Mouse (Mus musculus) layer of hippocampus, adult 2 months (tissue): ENCODE data around the gene Usp44. TPM values are rescaled to one million over a fixed set of nuclear protein-coding genes. Genes with fewer than 3 reads are reported as not detected.
"Not testable (repeated sequence)": the region's sequence is repeated elsewhere in the genome, so short reads cannot be mapped to it uniquely, and the experiment has no call there.

Source experiments
- DNase-seq, 2 experiments: peaks; one replicate each; pipeline ENCODE4 v3.0.0; 2022; ENCODE audit warnings: low spot score in 2 of 2
- H3K27ac ChIP-seq: fragments of 200-600 bp; 2 replicates; pipeline ENCODE4 v1.8.1; 2022
- H3K4me3 ChIP-seq: fragments of 200-600 bp; 2 replicates; pipeline ENCODE4 v1.8.1; 2022; ENCODE audit warnings: mild to moderate bottlenecking
- CTCF ChIP-seq: fragments of 200-600 bp; conservative IDR thresholded peaks from 2 replicates; pipeline ENCODE4 v1.8.1; 2022; ENCODE audit warnings: antibody characterized with exemption, mild to moderate bottlenecking, moderate library complexity
- total RNA-seq, 2 experiments: library from RNA; stranded (reverse); gene quantifications; 2 replicates each; pipeline ENCODE4 v1.2.3; 2021

Usp44 gene
- total RNA-seq, 2 experiments from 2014 or later, result not detected

DNA sequence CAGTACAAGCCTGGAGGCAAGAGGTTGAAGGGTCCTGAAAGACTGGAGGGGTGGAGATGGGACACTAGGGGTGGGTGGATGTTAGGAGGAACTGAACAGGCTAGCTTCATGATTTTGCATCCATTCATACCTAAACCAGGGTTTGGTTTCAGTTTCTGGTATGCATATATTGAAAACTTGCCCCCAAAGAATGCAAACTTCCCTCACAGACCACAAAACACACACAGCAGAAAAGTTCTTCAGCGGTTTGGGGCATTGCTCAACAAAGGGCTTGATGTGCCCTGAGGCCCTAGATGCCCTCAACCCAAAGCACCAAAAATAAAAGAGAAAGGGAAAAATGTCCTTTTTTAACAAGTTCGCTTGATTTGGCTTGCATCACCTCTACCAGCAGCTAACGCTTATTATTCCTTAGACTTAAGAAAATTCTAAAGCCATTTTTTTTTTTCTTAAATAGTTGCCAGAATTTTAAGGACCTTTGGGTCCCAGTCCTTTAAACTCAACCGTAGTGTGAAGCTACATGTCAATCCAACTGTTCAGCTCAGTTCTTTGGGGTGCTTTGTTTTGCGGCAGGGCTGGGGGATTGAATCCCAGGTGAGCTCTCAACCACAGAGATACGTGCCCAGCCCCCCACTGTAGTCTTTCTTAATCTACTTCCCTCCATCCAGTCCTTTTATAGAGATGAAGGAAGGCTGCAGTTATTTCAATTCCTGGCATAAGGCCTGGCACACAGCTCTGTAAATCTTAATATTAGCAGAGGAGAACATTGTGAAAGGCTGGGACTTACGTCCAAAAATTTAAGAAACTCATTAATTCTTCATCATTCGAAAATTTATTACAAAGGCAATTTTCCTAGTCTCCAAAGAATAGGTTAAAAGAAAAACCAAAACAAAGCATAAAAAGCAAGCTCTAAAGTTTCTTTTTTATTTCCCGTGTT lies 1.2 kb upstream of the Usp44 start:
- DNase-seq, result no peak

DNA sequence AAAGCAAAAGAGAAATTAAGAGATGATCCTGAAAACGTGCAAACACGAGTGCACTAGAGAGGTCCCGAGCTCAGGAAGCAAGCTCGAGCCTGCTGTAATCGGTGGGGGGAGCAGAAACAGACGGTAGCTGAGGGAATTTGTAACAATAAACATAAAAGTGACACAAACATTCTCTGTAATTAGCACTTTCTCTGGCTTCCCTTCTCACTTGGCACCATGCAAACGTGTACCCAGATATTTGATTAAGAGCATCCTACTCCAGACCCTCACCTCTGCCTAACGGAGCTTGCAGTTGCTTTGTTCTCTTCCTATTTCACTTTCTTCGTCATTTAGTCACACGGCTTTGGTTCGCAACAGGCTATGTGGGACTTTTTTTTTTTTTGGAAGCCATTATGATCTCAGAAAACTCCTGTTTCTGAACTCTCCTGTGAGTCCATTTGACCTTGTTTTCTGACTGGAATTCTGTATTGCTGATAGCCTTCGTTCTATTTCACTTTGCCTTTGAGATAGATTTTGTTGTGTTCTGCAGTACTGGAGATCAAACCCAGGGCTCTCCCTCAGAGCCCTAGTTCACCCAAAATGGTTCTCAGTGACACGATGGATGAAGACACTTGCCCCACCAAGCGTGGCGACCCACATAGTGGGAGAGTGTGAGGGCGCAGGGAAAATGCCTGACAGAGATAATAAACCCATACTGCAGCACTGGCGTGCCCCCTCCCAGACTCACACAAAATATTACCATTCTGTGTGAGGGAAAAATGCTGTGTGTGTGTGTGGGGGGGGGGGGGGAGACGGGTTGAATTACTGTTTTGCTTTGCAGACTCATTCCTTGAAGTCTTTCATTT lies 597 bp downstream of the Usp44 start:
- TF ChIP-seq CTCF, result no peak
- no peak overlapping the region for H3K27ac ChIP-seq
- no peak for DNase-seq
- no peak overlapping the region for H3K4me3 ChIP-seq

More for the DNA sequence above, 1.2 kb upstream of the Usp44 start:
- no peak for TF ChIP-seq CTCF
- Histone ChIP-seq H3K27ac (no peak overlapping the region), H3K4me3 (no peak overlapping the region)

DNA sequence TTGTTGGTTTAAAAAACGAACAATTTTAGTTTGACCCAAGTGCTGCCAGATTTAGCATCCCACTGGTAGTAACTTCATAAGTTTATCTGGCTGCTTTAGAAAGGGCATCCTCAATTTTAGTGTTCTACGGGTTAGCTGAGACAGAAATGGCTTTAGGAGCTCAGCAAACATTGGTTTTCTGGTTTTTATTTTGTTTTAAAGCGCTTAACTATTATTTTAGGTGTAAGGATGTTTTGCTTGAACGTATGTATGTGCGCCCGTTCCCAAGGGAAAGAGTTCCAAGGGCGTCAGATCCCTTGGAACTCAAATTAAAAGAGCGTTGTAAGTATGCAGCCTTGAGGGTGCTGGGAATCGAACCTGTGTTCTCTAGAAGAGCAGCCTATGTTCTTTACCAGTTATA lies 1.5 kb downstream of the Usp44 start:
- TF ChIP-seq CTCF, result no peak
- Histone ChIP-seq H3K4me3 (no peak overlapping the region), H3K27ac (no peak overlapping the region)
- DNase-seq, result no peak

DNA sequence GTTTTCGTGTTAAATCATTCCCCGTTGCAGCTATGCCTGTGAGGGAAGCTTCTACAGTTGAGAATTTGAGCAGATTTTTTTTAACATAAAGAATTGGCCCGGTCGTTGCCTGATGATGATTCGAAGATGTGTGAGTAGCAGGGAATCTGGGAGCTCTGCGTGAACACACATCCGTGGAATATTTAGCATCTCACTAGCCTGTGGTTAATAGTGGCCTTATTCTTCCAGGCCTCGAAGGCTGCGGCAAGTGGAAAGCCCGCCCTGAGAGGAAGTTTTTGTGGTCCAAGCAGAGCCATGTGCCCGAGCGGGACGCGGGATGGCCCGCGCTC lies 2.0 kb downstream of the Usp44 start:
- DNase-seq, result no peak

DNA sequence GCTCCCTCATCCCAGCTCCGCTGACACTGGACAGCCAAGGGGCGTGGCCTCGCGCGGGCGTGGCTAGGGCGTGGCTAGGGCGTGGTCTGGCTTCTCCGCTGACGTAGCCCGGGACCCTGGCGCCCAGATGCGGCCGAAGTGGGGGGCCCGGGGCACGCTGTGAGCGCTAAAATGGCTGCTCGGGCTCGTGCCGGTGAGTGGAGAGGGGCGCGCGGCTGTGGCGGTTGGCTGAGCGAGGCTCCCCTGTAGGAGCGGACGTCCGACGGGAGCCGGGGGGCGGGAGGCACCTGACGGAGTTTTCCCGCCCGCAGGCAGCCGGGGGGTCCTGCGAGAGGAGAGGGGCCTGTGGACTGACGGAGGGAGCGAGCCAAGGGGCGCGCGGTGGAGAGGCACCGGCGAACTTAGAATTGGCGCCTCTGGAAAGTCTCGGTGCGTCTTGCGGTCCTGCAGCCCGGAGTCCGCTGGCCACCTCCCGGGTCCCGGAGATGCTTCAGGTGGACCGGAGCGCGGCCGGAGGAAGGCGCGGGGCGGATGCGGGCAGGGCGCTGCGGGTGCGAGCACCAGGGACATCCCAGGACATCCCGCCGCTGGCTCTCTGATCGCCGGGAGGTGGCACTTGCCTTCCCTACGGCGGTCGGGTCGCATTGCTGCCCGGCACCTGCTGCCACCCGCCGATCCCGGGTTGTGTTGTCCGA lies 2.5 kb downstream of the Usp44 start:
- no peak for DNase-seq

More for the DNA sequence above, 2.0 kb downstream of the Usp44 start:
- peak overlapping the region; percentile 41 for H3K4me3 ChIP-seq
- H3K27ac ChIP-seq, result no peak overlapping the region
- TF ChIP-seq CTCF, result no peak

DNA sequence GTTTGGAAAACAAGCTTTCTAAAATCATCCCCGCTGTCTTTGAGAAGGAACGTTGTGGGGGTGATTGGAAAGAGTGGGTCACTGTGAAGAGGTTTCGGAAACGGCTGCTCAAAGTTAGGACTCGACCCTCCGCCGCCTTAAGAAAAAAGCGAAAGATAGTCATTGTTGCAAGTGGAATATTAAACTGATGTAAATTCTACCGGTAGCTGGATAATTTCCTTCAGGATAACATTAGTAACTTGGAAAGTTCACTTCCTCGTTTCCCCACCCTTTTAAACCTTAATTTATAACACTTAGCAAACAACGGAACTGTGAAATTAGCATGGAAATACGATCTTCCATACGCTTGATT lies 3.0 kb downstream of the Usp44 start:
- no peak for DNase-seq
- no peak for TF ChIP-seq CTCF
- Histone ChIP-seq H3K4me3 (peak overlapping the region; percentile 41), H3K27ac (no peak overlapping the region)

More for the DNA sequence above, 2.5 kb downstream of the Usp44 start:
- Histone ChIP-seq H3K4me3 (peak overlapping the region; percentile 41), H3K27ac (no peak overlapping the region)
- TF ChIP-seq CTCF, result no peak

DNA sequence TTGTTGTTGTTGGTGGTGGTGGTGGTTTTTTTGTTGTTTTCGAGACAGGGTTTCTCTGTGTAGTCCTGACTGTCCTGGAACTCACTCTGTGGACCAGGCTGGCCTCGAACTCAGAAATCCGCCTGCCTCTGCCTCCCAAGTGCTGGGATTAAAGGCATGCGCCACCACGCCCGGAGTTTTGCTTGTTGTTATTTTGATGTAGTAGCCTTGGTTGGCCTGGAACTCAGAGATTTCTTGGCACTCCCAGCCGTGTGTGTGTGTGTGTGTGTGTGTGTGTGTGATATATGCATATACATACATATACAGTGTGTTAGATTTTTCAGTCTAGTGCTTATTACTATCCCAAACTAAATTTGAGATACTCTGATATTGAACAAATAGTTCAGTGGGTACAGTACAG lies 3.8 kb downstream of the Usp44 start:
- not testable (repeated sequence) for DNase-seq, H3K27ac ChIP-seq

DNA sequence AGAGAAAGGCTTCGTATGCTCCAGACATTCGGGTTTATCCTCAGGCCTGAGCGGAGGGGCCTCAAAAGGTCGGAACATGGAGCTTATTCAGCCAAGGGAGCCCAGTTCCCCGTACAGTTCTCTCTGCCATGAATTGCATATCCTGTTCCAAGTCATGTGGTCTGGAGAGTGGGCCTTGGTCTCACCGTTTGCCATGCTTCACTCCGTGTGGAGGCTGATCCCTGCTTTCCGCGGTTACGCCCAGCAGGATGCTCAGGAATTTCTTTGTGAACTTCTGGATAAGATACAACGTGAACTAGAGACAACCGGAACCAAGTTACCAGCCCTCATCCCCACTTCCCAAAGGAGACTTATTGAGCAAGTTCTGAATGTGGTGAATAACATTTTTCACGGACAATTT lies 15.4 kb downstream of the Usp44 start:
- no peak for DNase-seq
- Histone ChIP-seq H3K27ac (no peak overlapping the region), H3K4me3 (no peak overlapping the region)
- TF ChIP-seq CTCF, result no peak

More for the DNA sequence above, 3.8 kb downstream of the Usp44 start:
- not testable (repeated sequence) for H3K4me3 ChIP-seq

DNA sequence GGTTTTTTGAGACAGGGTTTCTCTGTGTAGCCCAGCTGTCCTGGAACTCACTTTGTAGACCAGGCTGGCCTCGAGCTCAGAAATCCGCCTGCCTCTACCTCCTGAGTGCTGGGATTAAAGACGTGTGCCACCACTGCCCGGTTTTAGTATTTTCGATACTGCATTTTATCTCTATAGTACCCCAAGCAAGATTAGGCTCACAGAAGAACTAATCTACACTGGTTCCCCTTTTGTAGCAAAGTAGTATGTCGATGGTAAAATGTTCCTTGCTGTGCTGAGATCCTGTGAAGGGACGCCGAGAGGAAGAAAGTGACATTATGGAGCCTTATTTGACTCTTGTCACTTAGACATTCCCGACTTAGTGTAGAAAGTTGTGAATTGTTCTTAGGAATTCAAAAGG lies 23.8 kb downstream of the Usp44 start:
- TF ChIP-seq CTCF, result no peak
- no peak for DNase-seq
- no peak overlapping the region for H3K27ac ChIP-seq
- no peak overlapping the region for H3K4me3 ChIP-seq

DNA sequence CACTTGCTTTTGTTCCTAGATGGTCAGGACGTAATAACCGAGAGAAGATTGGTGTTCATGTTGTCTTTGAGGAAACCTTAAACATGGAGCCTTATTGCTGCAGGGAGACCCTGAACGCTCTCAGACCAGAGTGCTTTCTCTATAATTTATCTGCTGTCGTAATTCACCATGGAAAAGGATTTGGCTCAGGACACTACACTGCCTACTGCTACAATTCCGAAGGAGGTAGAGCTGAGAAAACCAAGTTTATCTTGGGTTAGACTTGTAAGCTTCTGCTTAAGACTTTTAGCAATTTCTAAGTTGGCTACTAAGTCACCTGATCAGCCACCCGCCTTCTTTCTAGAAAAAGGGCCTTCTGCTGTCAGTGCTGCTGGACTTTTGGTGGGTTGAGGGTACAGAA lies 24.7 kb downstream of the Usp44 start:
- TF ChIP-seq CTCF, result no peak
- no peak for DNase-seq
- no peak overlapping the region for H3K27ac ChIP-seq
- no peak overlapping the region for H3K4me3 ChIP-seq

DNA sequence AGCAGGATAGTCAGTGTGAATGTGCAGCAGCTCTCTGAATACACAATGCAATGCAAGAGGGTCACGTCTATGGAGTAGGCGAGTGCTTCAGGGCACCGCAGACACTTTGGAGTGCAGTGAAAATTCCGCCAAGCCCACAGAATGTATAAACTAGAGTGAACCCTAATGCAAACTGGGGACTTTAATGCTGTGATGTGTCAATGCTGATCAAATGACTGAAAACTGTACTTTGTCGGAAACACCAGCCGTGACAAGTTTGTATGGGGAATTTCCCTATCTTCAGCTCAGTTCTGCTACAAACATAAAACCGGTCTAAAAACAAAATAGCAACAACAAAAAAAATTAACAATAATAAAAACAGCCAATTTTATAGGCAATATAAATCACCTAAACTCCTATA lies 37.0 kb downstream of the Usp44 start:
- no peak for DNase-seq
- Histone ChIP-seq H3K27ac (no peak overlapping the region), H3K4me3 (no peak overlapping the region)
- no peak for TF ChIP-seq CTCF

DNA sequence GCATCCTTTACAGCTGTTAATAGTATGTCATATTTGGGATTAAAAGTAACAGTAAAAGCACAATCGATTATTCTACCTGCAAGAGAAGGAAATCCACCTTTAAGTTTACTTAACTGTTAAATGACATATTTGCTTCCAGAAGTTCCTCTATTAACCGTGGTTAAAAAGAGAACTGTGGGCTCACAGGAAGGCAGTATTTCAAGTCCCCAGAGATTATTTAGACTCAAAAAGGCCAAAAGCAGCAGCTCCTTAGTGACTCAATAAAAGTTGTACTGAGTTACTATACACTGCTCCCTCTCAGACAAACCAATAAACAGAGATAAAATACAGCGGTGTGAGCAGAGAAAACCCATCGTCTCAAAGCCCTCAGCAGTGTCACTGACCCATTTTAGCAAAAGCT lies 37.5 kb downstream of the Usp44 start:
- TF ChIP-seq CTCF, result no peak
- Histone ChIP-seq H3K4me3 (no peak overlapping the region), H3K27ac (no peak overlapping the region)
- DNase-seq, result no peak

DNA sequence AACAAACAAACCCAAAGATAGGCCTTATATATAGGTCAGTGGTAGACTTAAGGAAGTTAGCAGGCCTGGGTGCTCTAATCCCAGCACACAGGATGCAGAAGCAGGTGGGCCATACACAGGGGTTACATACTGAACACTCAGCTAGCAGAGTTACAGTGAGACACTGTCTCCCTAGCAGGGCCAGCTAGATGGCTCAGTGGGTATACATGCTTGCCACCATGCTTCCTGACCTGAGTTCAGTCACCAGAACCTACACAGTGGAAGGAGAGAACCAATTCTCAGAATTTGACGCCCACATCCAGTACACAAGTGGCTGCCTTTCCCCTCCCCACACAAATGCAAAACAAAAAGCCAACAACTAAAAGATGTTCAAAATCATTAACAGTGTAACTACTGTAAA lies 45.4 kb downstream of the Usp44 start:
- Histone ChIP-seq H3K4me3 (no peak overlapping the region), H3K27ac (no peak overlapping the region)
- no peak for TF ChIP-seq CTCF
- DNase-seq, result no peak
